Mouse (Mus musculus) stomach, postnatal 0 days (tissue): ENCODE measurements around the gene Anxa8.

ENCODE experiments used
- CTCF ChIP-seq: IDR thresholded peaks from 2 replicates; pipeline ENCODE4 v1.5.1; 2016; ENCODE audit warnings: antibody characterized with exemption, low read depth, mild to moderate bottlenecking, moderate library complexity
- EP300 ChIP-seq: optimal IDR thresholded peaks from 2 replicates; pipeline ENCODE3; 2016; ENCODE audit warnings: antibody characterized with exemption

DNA sequence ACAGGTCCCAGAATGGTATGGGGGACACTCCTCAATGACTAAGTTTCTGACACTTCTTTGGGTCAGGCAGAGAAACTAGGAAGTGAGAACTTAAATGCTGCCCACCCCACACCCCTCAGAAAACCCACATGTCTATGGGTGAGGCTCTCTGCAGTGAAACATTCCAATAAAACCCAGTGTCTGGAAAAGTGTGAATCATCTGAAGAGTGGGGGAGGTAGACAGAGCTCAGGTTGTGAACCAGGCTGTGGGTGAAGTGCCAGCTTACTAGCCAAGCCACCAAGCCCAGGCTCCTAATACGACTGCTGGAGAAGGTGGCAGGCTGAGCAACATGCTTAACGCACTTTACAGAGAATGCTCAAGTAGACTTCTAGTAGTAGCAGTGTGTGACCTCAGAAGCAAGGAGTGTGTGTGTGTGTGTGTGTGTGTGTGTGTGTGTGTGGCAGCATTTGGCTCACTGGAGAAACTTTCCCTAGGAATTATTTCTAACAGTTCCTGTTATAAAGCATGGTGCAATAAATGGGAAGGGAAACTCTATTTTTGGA, 2.1 kb downstream of the Anxa8 start:
- TF ChIP-seq CTCF = no peak
- no peak for TF ChIP-seq EP300
